Mouse (Mus musculus): ENCODE data around the gene Mad1l1. TPM values are rescaled to one million over a fixed set of nuclear protein-coding genes. Genes with fewer than 3 reads are reported as not detected.

Gene Mad1l1
- polyA plus RNA-seq, 1 experiment from 2014 or later, result 35.1 TPM

DNA sequence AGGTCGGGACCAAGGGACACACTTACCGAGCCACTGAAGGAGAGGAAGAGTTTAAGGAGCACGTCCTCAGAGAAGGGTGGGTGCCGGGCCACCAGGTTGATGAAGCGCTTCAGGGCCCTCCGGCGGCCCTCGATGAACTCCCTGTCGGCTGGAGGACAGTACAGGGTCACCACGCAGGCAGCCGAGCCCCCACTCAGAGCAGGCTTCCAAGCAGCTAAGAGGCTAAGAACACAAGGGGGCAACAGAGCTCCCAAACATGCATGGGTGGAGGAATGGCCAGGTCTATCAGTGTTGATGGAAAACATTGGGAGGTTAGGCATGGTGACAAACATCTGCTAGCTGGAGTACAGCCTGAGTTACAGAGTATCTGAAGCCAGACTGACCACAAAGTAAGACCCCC is 34.6 kb upstream of the Mad1l1 start:
- ATAC-seq (ENCODE audit: low FRiP score) (no peak), DNase-seq (ENCODE audit: low spot score) (no peak)
- Histone ChIP-seq H3K4me2 (replicated peaks; ENCODE audit: low read depth, low read length) (no peak overlapping the region), H3K9ac (ENCODE audit: low read depth, low read length) (no peak overlapping the region), H3K9me3 (ENCODE audit: control insufficient read depth, low read length) (no peaks in the 10 kb centered on the region), H3K27me3 (ENCODE audit: control insufficient read depth, insufficient read depth, low read length) (no peaks in the 10 kb centered on the region), H3K4me3 (ENCODE audit: low read depth, low read length) (no peak overlapping the region), H3K36me3 (ENCODE audit: control insufficient read depth, insufficient read depth, low read length) (peaks cover 3% of the 10 kb centered on the region; the same call in 1 of the 2 replicates), H3K4me1 (replicated peaks; ENCODE audit: control insufficient read depth, insufficient read depth, low read length) (no peaks in the 10 kb centered on the region), H3K27ac (ENCODE audit: low read depth, low read length) (no peak overlapping the region)
- 92% methylated on average over 11 of the region's 11 CpGs for WGBS

DNA sequence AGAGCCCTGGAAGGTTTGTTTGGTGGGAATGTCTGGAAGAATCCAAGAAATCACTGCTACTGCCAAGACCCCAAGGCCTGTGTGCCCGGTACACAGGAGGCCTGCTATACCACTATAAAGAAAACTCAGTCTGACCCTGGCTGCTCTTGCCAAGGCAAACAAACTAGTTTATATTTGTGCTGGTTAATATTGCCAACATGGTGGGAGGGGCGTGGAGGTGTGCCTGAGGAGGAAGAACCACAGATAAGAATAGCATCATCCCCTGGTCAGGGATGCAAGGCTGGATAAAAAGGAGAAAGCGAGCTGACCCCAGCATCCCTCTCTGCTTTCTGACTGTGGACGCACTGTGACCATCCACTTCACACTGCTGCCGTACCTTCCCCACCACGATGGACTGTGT is 31.0 kb upstream of the Mad1l1 start:
- H3K27ac ChIP-seq (ENCODE audit: low read depth, low read length), result no peak overlapping the region
- no peak for ATAC-seq (ENCODE audit: low FRiP score)
- H3K36me3 ChIP-seq (ENCODE audit: control insufficient read depth, insufficient read depth, low read length), result peaks cover 3% of the 10 kb centered on the region; the same call in 1 of the 2 replicates
- H3K4me3 ChIP-seq (ENCODE audit: low read depth, low read length), result no peak overlapping the region
- 97% methylated on average over 6 of the region's 6 CpGs for WGBS
- no peaks in the 10 kb centered on the region for H3K9me3 ChIP-seq (ENCODE audit: control insufficient read depth, low read length)
- no peaks in the 10 kb centered on the region for H3K27me3 ChIP-seq (ENCODE audit: control insufficient read depth, insufficient read depth, low read length)
- H3K9ac ChIP-seq (ENCODE audit: low read depth, low read length), result no peak overlapping the region
- DNase-seq (ENCODE audit: low spot score), result no peak
- H3K4me2 ChIP-seq (replicated peaks; ENCODE audit: low read depth, low read length), result no peak overlapping the region
- H3K4me1 ChIP-seq (replicated peaks; ENCODE audit: control insufficient read depth, insufficient read depth, low read length), result no peaks in the 10 kb centered on the region

DNA sequence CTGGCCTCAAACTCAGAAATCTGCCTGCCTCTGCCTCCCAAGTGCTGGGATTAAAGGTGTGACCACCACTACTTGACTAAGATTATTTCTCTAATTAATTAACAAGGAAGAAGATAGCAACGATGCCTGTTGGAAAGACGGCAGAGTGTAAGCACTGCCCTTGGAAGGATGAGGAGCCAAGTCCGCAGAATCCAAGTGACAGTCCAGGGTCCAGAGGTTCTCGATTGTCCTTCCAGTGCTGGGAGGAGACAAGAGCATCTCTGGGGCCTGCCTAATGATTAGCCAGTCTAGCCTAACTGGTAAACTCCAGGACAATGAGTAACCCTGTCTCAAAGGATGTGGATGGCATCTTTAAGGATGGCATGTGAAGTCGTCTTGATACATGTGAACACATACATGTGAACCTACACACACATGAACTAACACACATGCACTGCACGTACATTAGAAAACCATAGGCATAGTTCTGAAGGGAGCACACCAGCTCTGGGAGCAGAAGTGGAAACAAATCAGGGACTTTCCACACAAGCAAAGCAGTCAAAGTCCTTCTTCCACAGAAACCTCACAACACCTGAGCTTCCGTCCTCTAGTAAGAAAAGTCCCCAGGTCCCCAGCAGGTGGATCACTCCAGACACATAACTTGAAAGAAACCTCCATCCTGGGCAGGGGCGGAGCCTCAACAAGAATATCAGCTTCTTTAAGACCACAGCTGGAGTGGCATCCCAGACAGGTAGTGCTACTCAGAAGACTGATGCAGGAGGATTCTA is 29.6 kb upstream of the Mad1l1 start:
- DNase-seq (ENCODE audit: low spot score), result no peak
- no peaks in the 10 kb centered on the region for H3K9me3 ChIP-seq (ENCODE audit: control insufficient read depth, low read length)
- H3K27ac ChIP-seq (ENCODE audit: low read depth, low read length), result no peak overlapping the region
- no peak for ATAC-seq (ENCODE audit: low FRiP score)
- peaks cover 3% of the 10 kb centered on the region; the same call in 1 of the 2 replicates for H3K36me3 ChIP-seq (ENCODE audit: control insufficient read depth, insufficient read depth, low read length)
- H3K4me2 ChIP-seq (replicated peaks; ENCODE audit: low read depth, low read length), result no peak overlapping the region
- H3K4me1 ChIP-seq (replicated peaks; ENCODE audit: control insufficient read depth, insufficient read depth, low read length), result no peaks in the 10 kb centered on the region
- WGBS, result 95% methylated on average over 8 of the region's 8 CpGs
- no peaks in the 10 kb centered on the region for H3K27me3 ChIP-seq (ENCODE audit: control insufficient read depth, insufficient read depth, low read length)
- H3K9ac ChIP-seq (ENCODE audit: low read depth, low read length), result no peak overlapping the region
- H3K4me3 ChIP-seq (ENCODE audit: low read depth, low read length), result no peak overlapping the region

- no peak for DNase-seq (ENCODE audit: low spot score)
- H3K4me3 ChIP-seq (ENCODE audit: low read depth, low read length), result no peak overlapping the region
- no peak overlapping the region for H3K27ac ChIP-seq (ENCODE audit: low read depth, low read length)
- no peaks in the 10 kb centered on the region for H3K4me1 ChIP-seq (replicated peaks; ENCODE audit: control insufficient read depth, insufficient read depth, low read length)
- no peaks in the 10 kb centered on the region for H3K27me3 ChIP-seq (ENCODE audit: control insufficient read depth, insufficient read depth, low read length)
- no peak for ATAC-seq (ENCODE audit: low FRiP score)
- 95% methylated on average over 9 of the region's 9 CpGs for WGBS
- peaks cover 3% of the 10 kb centered on the region; the same call in 1 of the 2 replicates for H3K36me3 ChIP-seq (ENCODE audit: control insufficient read depth, insufficient read depth, low read length)
- H3K9me3 ChIP-seq (ENCODE audit: control insufficient read depth, low read length), result no peaks in the 10 kb centered on the region
- no peak overlapping the region for H3K4me2 ChIP-seq (replicated peaks; ENCODE audit: low read depth, low read length)
- H3K9ac ChIP-seq (ENCODE audit: low read depth, low read length), result no peak overlapping the region
Measured at GRCm38 (mm10) chr5:140349882-140350281, 28.5 kb upstream of the Mad1l1 start.

DNA sequence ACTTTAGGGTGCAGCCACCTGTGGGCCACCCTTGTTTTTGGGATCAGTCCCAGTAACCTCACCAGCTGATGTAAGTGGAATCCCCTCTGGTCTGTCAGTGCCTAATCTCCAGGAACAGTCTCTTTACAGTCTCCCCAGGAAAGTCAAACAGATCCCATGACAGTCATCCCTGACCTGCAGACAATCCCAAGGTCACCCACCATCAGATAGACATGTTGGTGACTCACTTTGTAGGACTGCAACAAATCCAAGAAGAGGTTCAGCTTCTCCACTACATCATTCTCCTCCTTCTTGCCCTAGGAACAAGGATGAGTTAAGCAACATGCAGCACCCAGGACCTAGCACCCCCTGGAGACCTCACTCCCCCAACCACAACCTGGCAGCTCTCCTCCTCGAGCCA is 24.7 kb upstream of the Mad1l1 start:
- Histone ChIP-seq H3K27me3 (ENCODE audit: control insufficient read depth, insufficient read depth, low read length) (no peaks in the 10 kb centered on the region), H3K4me1 (replicated peaks; ENCODE audit: control insufficient read depth, insufficient read depth, low read length) (no peaks in the 10 kb centered on the region), H3K27ac (ENCODE audit: low read depth, low read length) (no peak overlapping the region), H3K4me2 (replicated peaks; ENCODE audit: low read depth, low read length) (no peak overlapping the region), H3K36me3 (ENCODE audit: control insufficient read depth, insufficient read depth, low read length) (no peaks in the 10 kb centered on the region), H3K4me3 (ENCODE audit: low read depth, low read length) (no peak overlapping the region), H3K9ac (ENCODE audit: low read depth, low read length) (no peak overlapping the region), H3K9me3 (ENCODE audit: control insufficient read depth, low read length) (no peaks in the 10 kb centered on the region)
- WGBS, result 83% methylated on average over 1 of the region's 1 CpGs
- no peak for ATAC-seq (ENCODE audit: low FRiP score)
- no peak for DNase-seq (ENCODE audit: low spot score)

GRCm38 (mm10) chr5:140345244-140345643 is 23.9 kb upstream of the Mad1l1 start:
- H3K9ac ChIP-seq (ENCODE audit: low read depth, low read length), result no peak overlapping the region
- no peaks in the 10 kb centered on the region for H3K4me1 ChIP-seq (replicated peaks; ENCODE audit: control insufficient read depth, insufficient read depth, low read length)
- DNase-seq (ENCODE audit: low spot score) (no peak), ATAC-seq (ENCODE audit: low FRiP score) (no peak)
- H3K4me3 ChIP-seq (ENCODE audit: low read depth, low read length), result no peak overlapping the region
- H3K4me2 ChIP-seq (replicated peaks; ENCODE audit: low read depth, low read length), result no peak overlapping the region
- no peaks in the 10 kb centered on the region for H3K9me3 ChIP-seq (ENCODE audit: control insufficient read depth, low read length)
- WGBS, result 96% methylated on average over 4 of the region's 4 CpGs
- no peaks in the 10 kb centered on the region for H3K36me3 ChIP-seq (ENCODE audit: control insufficient read depth, insufficient read depth, low read length)
- H3K27ac ChIP-seq (ENCODE audit: low read depth, low read length), result no peak overlapping the region
- no peaks in the 10 kb centered on the region for H3K27me3 ChIP-seq (ENCODE audit: control insufficient read depth, insufficient read depth, low read length)

DNA sequence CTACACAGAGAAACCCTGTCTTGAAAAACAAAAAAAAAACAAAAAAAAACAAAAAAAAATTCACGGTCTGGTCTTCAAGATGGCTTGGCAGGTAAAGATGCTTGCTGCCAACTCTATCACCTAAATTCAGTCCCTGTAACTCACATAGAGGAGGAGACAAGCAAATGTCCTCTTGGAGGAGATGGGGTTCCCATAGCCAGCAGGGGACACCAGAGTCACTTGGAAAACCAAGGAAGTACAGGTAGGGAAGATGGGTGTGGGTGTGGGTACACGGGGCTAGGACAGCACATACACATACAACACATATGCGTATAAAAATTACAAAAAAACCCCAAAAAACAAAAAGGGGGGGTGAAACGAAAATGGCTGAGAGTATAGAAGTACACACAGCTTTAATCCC is 21.5 kb upstream of the Mad1l1 start:
- H3K4me1 ChIP-seq (replicated peaks; ENCODE audit: control insufficient read depth, insufficient read depth, low read length), result no peaks in the 10 kb centered on the region
- H3K27ac ChIP-seq (ENCODE audit: low read depth, low read length), result no peak overlapping the region
- no peaks in the 10 kb centered on the region for H3K27me3 ChIP-seq (ENCODE audit: control insufficient read depth, insufficient read depth, low read length)
- no peak overlapping the region for H3K4me3 ChIP-seq (ENCODE audit: low read depth, low read length)
- H3K4me2 ChIP-seq (replicated peaks; ENCODE audit: low read depth, low read length), result no peak overlapping the region
- DNase-seq (ENCODE audit: low spot score), result no peak
- H3K9me3 ChIP-seq (ENCODE audit: control insufficient read depth, low read length), result no peaks in the 10 kb centered on the region
- 87% methylated on average over 4 of the region's 4 CpGs for WGBS
- no peak overlapping the region for H3K9ac ChIP-seq (ENCODE audit: low read depth, low read length)
- no peak for ATAC-seq (ENCODE audit: low FRiP score)
- H3K36me3 ChIP-seq (ENCODE audit: control insufficient read depth, insufficient read depth, low read length), result 0 out of 2 replicates have a peak, but pooled peaks cover 2% of the 10 kb centered on the region

GRCm38 (mm10) chr5:140339836-140340235 is 18.5 kb upstream of the Mad1l1 start:
- DNase-seq (ENCODE audit: low spot score) (no peak), ATAC-seq (ENCODE audit: low FRiP score) (no peak)
- Histone ChIP-seq H3K27ac (ENCODE audit: low read depth, low read length) (no peak overlapping the region), H3K36me3 (ENCODE audit: control insufficient read depth, insufficient read depth, low read length) (0 out of 2 replicates have a peak, but pooled peaks cover 2% of the 10 kb centered on the region), H3K27me3 (ENCODE audit: control insufficient read depth, insufficient read depth, low read length) (no peaks in the 10 kb centered on the region), H3K9me3 (ENCODE audit: control insufficient read depth, low read length) (no peaks in the 10 kb centered on the region), H3K4me3 (ENCODE audit: low read depth, low read length) (no peak overlapping the region), H3K9ac (ENCODE audit: low read depth, low read length) (no peak overlapping the region), H3K4me1 (replicated peaks; ENCODE audit: control insufficient read depth, insufficient read depth, low read length) (no peaks in the 10 kb centered on the region), H3K4me2 (replicated peaks; ENCODE audit: low read depth, low read length) (no peak overlapping the region)
- 95% methylated on average over 3 of the region's 3 CpGs for WGBS

DNA sequence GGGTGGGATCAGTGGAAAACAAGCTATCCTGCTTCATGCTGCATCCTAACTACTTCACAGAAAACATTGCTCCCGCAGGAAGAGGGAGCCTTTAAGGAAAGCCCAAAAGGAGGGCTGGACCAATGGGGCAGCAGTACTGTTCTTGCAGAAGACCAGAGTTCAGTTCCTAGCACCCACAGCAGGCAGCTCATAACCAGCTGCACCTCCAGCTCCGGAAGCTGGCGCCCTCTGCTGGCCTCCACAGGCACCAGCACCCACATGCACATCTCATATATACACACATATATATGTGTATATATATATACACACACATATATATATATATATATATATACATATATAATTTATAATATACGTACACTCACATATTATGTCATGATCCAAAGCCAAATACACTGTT is 17.4 kb upstream of the Mad1l1 start:
- WGBS, result 93% methylated on average over 4 of the region's 4 CpGs
- no peaks in the 10 kb centered on the region for H3K4me1 ChIP-seq (replicated peaks; ENCODE audit: control insufficient read depth, insufficient read depth, low read length)
- H3K9ac ChIP-seq (ENCODE audit: low read depth, low read length), result no peak overlapping the region
- no peak overlapping the region for H3K4me3 ChIP-seq (ENCODE audit: low read depth, low read length)
- 0 out of 2 replicates have a peak, but pooled peaks cover 2% of the 10 kb centered on the region for H3K36me3 ChIP-seq (ENCODE audit: control insufficient read depth, insufficient read depth, low read length)
- no peak overlapping the region for H3K27ac ChIP-seq (ENCODE audit: low read depth, low read length)
- no peak overlapping the region for H3K4me2 ChIP-seq (replicated peaks; ENCODE audit: low read depth, low read length)
- H3K27me3 ChIP-seq (ENCODE audit: control insufficient read depth, insufficient read depth, low read length), result no peaks in the 10 kb centered on the region
- ATAC-seq (ENCODE audit: low FRiP score), result no peak
- H3K9me3 ChIP-seq (ENCODE audit: control insufficient read depth, low read length), result no peaks in the 10 kb centered on the region
- no peak for DNase-seq (ENCODE audit: low spot score)
